Mouse (Mus musculus): ENCODE data around the gene Ckm. TPM values are rescaled to one million over a fixed set of nuclear protein-coding genes. Genes with fewer than 3 reads are reported as not detected.

Ckm gene
- polyA plus RNA-seq, 1 experiment from 2014 or later = 378 TPM

MicroRNAs encoded within 50 kb of the gene (microRNA counts, 519-probe panel; counts per million panel counts)
- microRNA mmu-miR-343 = not detected

Small RNA genes within 50 kb of the gene (microRNA-seq; reads per million reads assigned to microRNA genes)
- not detected for gene Mir343

Other genes with a start within 250 kb of the Ckm start
- 1.6 and 2.4 TPM in 2 replicates for gene Gipr, start 238.6 kb upstream of the Ckm start, polyA plus RNA-seq (2015; fragmentation: Nextera tagmentation; extraction: Ambion mirVana)
- 10.9 and 11.4 TPM in 2 replicates for gene Eml2, start 228.4 kb upstream of the Ckm start, polyA plus RNA-seq (2015; fragmentation: Nextera tagmentation; extraction: Ambion mirVana)
- 1.4 and 1.7 TPM in 2 replicates for gene Gpr4, start 192.2 kb upstream of the Ckm start, polyA plus RNA-seq (2015; fragmentation: Nextera tagmentation; extraction: Ambion mirVana)
- gene Opa3, start 176.4 kb upstream of the Ckm start, polyA plus RNA-seq (2015; fragmentation: Nextera tagmentation; extraction: Ambion mirVana) = 33.0 and 34.5 TPM in 2 replicates
- 77.8 and 85.6 TPM in 2 replicates for gene Vasp, start 133.0 kb upstream of the Ckm start, polyA plus RNA-seq (2015; fragmentation: Nextera tagmentation; extraction: Ambion mirVana)
- 0.17 TPM in 1 of 2 replicates, not detected in the other for gene Ppm1n, start 124.7 kb upstream of the Ckm start, polyA plus RNA-seq (2015; fragmentation: Nextera tagmentation; extraction: Ambion mirVana)
- gene Rtn2, start 122.2 kb upstream of the Ckm start, polyA plus RNA-seq (2015; fragmentation: Nextera tagmentation; extraction: Ambion mirVana) = 14.8 and 21.7 TPM in 2 replicates
- gene Fosb, start 94.7 kb upstream of the Ckm start, polyA plus RNA-seq (2015; fragmentation: Nextera tagmentation; extraction: Ambion mirVana) = 0.25 and 0.27 TPM in 2 replicates
- gene Ercc1, start 60.0 kb upstream of the Ckm start, polyA plus RNA-seq (2015; fragmentation: Nextera tagmentation; extraction: Ambion mirVana) = 61.4 and 66.5 TPM in 2 replicates
- gene Cd3eap, start 45.3 kb upstream of the Ckm start, polyA plus RNA-seq (2015; fragmentation: Nextera tagmentation; extraction: Ambion mirVana) = 22.9 and 23.0 TPM in 2 replicates
- 7.8 and 9.6 TPM in 2 replicates for gene Ppp1r13l, start 45.0 kb upstream of the Ckm start, polyA plus RNA-seq (2015; fragmentation: Nextera tagmentation; extraction: Ambion mirVana)
- gene Ercc2, start 22.8 kb upstream of the Ckm start, polyA plus RNA-seq (2015; fragmentation: Nextera tagmentation; extraction: Ambion mirVana) = 11.7 and 11.8 TPM in 2 replicates
- gene Klc3, start 672 bp upstream of the Ckm start, polyA plus RNA-seq (2015; fragmentation: Nextera tagmentation; extraction: Ambion mirVana) = 13.3 and 15.8 TPM in 2 replicates
- gene Mark4, start 54.0 kb downstream of the Ckm start, polyA plus RNA-seq (2015; fragmentation: Nextera tagmentation; extraction: Ambion mirVana) = 4.3 and 5.9 TPM in 2 replicates
- gene Exoc3l2, start 58.6 kb downstream of the Ckm start, polyA plus RNA-seq (2015; fragmentation: Nextera tagmentation; extraction: Ambion mirVana) = 0.71 and 0.85 TPM in 2 replicates
- 1.4 and 1.5 TPM in 2 replicates for gene Bloc1s3, start 103.6 kb downstream of the Ckm start, polyA plus RNA-seq (2015; fragmentation: Nextera tagmentation; extraction: Ambion mirVana)
- gene Trappc6a, start 103.6 kb downstream of the Ckm start, polyA plus RNA-seq (2015; fragmentation: Nextera tagmentation; extraction: Ambion mirVana) = 101 and 102 TPM in 2 replicates
- 1.8 and 3.3 TPM in 2 replicates for gene Nkpd1, start 113.1 kb downstream of the Ckm start, polyA plus RNA-seq (2015; fragmentation: Nextera tagmentation; extraction: Ambion mirVana)
- gene Ppp1r37, start 158.3 kb downstream of the Ckm start, polyA plus RNA-seq (2015; fragmentation: Nextera tagmentation; extraction: Ambion mirVana) = 19.1 and 20.4 TPM in 2 replicates
- gene Zfp296, start 172.5 kb downstream of the Ckm start, polyA plus RNA-seq (2015; fragmentation: Nextera tagmentation; extraction: Ambion mirVana) = 2.8 and 3.7 TPM in 2 replicates
- gene Gemin7, start 172.8 kb downstream of the Ckm start, polyA plus RNA-seq (2015; fragmentation: Nextera tagmentation; extraction: Ambion mirVana) = 141 and 153 TPM in 2 replicates
- gene Clasrp, start 199.7 kb downstream of the Ckm start, polyA plus RNA-seq (2015; fragmentation: Nextera tagmentation; extraction: Ambion mirVana) = 28.6 and 35.2 TPM in 2 replicates
- 9.0 and 11.3 TPM in 2 replicates for gene Relb, start 224.7 kb downstream of the Ckm start, polyA plus RNA-seq (2015; fragmentation: Nextera tagmentation; extraction: Ambion mirVana)